Mouse (Mus musculus): ENCODE results near the gene Sh3glb2.

- TF ChIP-seq CTCF (IDR thresholded peaks at IDR 0.05; ENCODE audit: borderline replicate concordance, control insufficient read depth, extremely low read depth, insufficient read depth, low read length, poor library complexity) (no peak), POLR2A (IDR thresholded peaks at IDR 0.05; ENCODE audit: control insufficient read depth, extremely low read depth, insufficient read depth, low read length, poor library complexity) (no peak)
Measured at GRCm38 (mm10) chr2:30342544-30342943, 16.6 kb downstream of the Sh3glb2 start.
